Mouse (Mus musculus) erythroblast, embryonic 14.5 days (primary cell): ENCODE results near the gene Nrxn2. TPM values are rescaled to one million over a fixed set of nuclear protein-coding genes. Genes with fewer than 3 reads are reported as not detected.

Experiments
- H3K27me3 ChIP-seq: 2 replicates; pipeline ENCODE4 v1.6.1; 2012; ENCODE audit warnings: inconsistent platforms; ENCODE audit not compliant: control insufficient read depth
- H3K36me3 ChIP-seq: 2 replicates; pipeline ENCODE4 v1.6.1; 2012; ENCODE audit warnings: mild to moderate bottlenecking, inconsistent platforms; ENCODE audit not compliant: control insufficient read depth
- H3K4me1 ChIP-seq: 2 replicates; pipeline ENCODE4 v1.6.1; 2012; ENCODE audit warnings: inconsistent platforms; ENCODE audit not compliant: control insufficient read depth
- H3K4me3 ChIP-seq: replicated peaks from 2 replicates; pipeline ENCODE3; 2012; ENCODE audit warnings: moderate library complexity, mild to moderate bottlenecking, inconsistent platforms
- H3K9me3 ChIP-seq: 2 replicates; pipeline ENCODE4 v1.6.1; 2012; ENCODE audit warnings: low read length, inconsistent platforms, mixed read lengths; ENCODE audit not compliant: control insufficient read depth
- GATA1 ChIP-seq: IDR thresholded peaks from 2 replicates; pipeline ENCODE4 v1.6.1; 2012; ENCODE audit warnings: low read length, inconsistent platforms, mixed read lengths
- TAL1 ChIP-seq: IDR thresholded peaks from 3 replicates; pipeline ENCODE4 v1.6.1; 2012; ENCODE audit warnings: low read length, inconsistent platforms, mixed read lengths
- polyA plus RNA-seq: library from polyadenylated mRNA; stranded (reverse); fragments of >175 nt; gene quantifications from 2 replicates; pipeline ENCODE4 v1.2.3, GENCODE M21; 2012

Gene Nrxn2
- polyA plus RNA-seq, 1 experiment, result 0.03 TPM

DNA sequence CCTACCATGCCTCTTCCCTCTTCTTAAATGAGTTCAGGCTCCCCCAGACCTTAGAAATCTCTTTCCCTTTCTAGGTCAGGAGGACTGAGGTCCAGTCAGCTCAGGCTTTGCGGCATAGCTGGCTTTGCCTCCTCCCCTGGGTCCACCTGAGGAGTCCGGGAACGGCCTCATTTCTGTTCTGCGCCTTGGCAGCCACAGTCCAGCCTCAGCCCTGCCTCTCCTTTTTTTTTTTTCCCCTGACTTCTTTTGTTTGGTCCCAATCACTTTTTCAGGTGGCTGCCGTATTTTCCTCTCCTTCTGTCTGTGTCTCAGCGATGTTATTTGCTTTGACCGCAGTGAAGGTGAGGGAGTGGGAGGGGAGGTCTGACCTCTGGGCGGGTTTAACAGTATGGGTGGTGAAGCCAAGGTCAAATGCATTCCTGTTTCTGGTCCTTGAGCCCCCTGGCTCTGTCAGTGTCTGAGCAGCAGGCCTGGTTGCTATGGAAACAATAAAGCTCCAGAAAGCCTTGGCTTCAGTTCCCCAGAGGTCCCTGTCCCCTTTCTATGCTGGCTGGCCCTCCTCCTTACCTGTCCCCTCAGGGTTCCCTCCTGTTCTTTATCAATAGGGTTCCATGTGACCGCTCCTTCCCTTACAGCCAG lies 34.3 kb downstream of the Nrxn2 start:
- TF ChIP-seq GATA1 (no peak), TAL1 (no peak)
- Histone ChIP-seq H3K9me3 (no peaks in the 10 kb centered on the region), H3K4me3 (no peak overlapping the region), H3K4me1 (peaks cover 16% of the 10 kb centered on the region), H3K36me3 (no peaks in the 10 kb centered on the region), H3K27me3 (peaks cover 8% of the 10 kb centered on the region)

DNA sequence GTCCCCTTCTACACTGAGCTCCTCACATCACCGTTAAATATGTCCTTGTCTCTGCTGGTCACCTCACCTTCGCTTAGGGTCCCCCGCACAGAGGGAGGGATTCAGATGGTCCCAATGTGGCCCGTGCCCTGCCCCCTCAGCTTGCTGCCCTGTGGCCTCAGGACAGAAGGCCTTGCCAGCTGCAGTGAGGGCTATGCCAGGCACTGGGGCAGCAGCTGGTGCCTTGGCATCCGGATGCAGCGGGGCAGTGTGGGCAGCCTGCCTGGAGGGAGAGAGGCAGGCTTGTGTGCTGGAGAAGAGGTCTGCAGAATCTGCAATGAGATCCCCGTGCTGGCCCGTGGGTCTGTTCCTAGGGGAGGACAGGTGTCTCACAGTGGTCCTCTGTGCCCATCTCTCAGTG lies 34.8 kb downstream of the Nrxn2 start:
- no peak for TF ChIP-seq GATA1
- TF ChIP-seq TAL1, result no peak
- H3K4me3 ChIP-seq, result no peak overlapping the region
- H3K9me3 ChIP-seq, result no peaks in the 10 kb centered on the region
- peaks cover 7% of the 10 kb centered on the region for H3K27me3 ChIP-seq
- peaks cover 10% of the 10 kb centered on the region for H3K4me1 ChIP-seq
- no peaks in the 10 kb centered on the region for H3K36me3 ChIP-seq

DNA sequence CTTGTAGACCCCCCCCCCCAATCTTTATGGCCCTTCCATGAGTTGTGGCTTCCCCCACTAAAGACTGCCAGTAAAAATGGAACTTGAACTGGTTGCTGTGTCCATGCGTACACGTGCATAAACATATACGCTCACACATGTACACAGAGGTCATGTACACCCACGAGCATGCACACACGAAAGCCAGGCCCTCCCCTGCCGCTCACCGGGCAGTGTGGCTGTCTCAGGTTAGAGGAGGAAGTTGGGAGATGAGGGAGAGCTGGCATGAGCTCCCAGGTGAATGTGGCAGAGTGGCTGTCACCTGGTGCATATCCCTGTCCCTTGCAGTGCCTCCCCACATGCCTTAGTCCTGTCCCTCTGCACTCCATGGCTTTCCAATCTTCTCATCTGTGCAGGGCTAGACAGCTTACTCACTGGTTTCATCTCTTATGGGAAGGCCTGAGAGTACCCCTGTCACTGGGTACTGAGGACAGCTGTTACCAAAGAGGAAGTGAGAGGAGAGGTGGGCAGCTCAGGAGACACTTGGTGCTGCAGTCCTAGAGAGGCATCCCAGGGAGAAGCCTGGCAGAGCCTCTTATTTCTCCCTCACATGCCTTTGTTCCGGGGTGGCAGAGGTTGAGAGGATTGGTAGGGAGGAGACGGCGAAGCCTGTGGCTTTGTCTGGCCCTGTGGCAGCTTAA lies 35.6 kb downstream of the Nrxn2 start:
- Histone ChIP-seq H3K27me3 (peaks cover 6% of the 10 kb centered on the region), H3K4me3 (no peak overlapping the region), H3K9me3 (no peaks in the 10 kb centered on the region), H3K36me3 (no peaks in the 10 kb centered on the region), H3K4me1 (peaks cover 2% of the 10 kb centered on the region)
- TF ChIP-seq GATA1 (no peak), TAL1 (no peak)

DNA sequence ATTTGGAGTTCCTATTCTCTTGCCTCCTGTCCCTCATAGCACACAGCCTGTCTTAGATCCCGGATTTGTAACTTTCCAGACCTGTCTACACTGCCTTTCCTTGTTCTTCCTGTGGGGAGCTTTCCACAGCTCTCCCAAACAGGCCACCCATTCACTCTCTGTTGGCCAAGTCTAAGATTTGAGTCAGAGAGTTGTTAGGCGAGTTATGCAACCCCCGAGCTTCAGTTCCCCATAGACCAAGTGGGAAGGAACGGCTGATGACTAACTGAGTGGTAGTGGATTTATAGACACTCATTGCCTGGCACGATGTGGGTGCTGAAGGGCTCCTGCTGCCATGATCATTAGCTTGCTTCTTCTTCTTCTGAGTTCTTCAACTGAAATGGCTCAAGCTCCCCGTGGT lies 41.0 kb downstream of the Nrxn2 start:
- no peaks in the 10 kb centered on the region for H3K4me1 ChIP-seq
- H3K27me3 ChIP-seq, result peaks cover 6% of the 10 kb centered on the region; the same call in 1 of the 2 replicates
- no peaks in the 10 kb centered on the region for H3K9me3 ChIP-seq
- TF ChIP-seq GATA1 (no peak), TAL1 (no peak)
- H3K4me3 ChIP-seq, result no peak overlapping the region
- H3K36me3 ChIP-seq, result no peaks in the 10 kb centered on the region

DNA sequence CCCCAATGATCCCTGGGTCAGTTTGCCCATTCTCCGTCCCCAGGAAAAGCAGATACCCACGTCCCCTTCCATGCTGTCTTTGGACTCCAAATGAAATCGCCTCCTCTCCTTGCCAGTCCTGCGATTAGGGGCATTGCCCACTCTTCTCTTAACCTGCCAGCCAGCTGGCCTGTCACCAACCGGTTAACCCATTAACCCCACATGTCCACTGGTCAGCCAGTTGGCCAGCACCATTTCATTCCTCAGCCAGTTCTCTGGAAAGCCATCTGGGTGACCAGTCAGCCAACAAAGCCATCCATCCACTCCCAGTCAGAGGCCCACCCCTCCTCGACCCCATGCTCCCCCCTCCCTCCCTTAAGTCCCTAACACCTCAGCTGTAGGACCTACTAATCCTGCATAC lies 44.3 kb downstream of the Nrxn2 start:
- no peak overlapping the region for H3K4me3 ChIP-seq
- H3K36me3 ChIP-seq, result no peaks in the 10 kb centered on the region
- no peak for TF ChIP-seq GATA1
- no peak for TF ChIP-seq TAL1
- no peaks in the 10 kb centered on the region for H3K27me3 ChIP-seq
- peaks cover 3% of the 10 kb centered on the region; the same call in 1 of the 2 replicates for H3K9me3 ChIP-seq
- no peaks in the 10 kb centered on the region for H3K4me1 ChIP-seq

DNA sequence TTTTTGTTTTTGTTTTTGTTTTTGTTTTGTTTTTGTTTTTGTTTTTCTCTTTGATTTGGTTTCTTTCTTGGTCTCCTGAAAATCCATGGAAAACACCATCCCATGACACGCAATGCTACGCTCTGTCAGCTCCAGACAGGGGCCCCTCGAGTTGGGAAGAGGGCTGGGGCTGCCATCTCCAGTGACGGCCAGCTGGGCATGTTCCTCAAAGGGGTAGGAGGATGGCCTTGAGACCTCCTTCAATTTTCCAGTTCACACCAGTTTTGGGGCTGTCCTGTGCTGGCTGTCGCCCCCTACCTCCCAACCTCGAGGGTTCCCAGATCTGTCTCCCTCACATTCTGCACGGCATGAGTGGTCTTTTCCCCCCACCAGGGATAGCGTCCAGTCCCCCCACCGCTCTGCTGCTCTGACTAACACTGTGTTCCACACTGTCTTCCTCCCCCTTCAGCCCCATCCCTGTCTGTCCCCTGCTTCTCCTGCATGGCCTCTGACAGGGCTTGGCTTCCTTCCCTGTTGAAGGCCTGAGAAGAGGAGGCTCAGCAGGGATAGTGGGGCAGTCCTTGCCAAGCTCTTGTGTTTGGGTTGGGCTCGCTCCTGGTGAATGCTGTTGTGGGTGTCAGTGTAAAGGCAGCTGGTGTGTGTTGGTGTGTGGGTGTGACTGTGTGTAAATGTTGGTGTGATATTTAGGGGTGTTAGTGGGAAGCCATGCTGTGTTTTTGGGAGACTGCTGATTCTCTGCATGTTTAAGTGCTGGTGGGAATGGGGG lies 46.0 kb downstream of the Nrxn2 start:
- Histone ChIP-seq H3K36me3 (no peaks in the 10 kb centered on the region), H3K4me1 (no peaks in the 10 kb centered on the region), H3K9me3 (peaks cover 3% of the 10 kb centered on the region; the same call in 1 of the 2 replicates), H3K27me3 (no peaks in the 10 kb centered on the region), H3K4me3 (no peak overlapping the region)
- TF ChIP-seq TAL1 (no peak), GATA1 (no peak)

DNA sequence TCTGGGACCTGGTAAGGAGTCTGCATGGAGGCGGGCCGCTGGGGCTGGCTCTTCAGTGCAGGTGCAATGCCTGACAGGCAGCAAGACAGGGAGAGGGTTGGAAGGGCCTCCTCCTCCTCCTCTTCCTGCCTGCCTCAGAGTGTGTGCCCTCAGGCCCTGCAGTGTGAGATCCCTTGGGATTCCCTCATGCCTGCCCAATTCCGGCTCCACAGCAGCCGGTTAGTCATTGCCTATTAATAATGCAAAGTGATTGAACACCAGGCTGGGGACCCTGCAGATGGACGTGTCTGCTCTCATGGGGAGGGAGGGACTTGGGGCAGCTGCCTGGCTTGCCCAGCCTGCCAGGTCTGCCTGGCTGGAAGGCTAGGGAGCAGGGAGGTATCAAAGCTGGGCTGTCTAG lies 46.6 kb downstream of the Nrxn2 start:
- H3K4me3 ChIP-seq, result no peak overlapping the region
- TF ChIP-seq GATA1 (no peak), TAL1 (no peak)
- peaks cover 3% of the 10 kb centered on the region; the same call in 1 of the 2 replicates for H3K9me3 ChIP-seq
- H3K36me3 ChIP-seq, result no peaks in the 10 kb centered on the region
- H3K4me1 ChIP-seq, result no peaks in the 10 kb centered on the region
- H3K27me3 ChIP-seq, result no peaks in the 10 kb centered on the region

DNA sequence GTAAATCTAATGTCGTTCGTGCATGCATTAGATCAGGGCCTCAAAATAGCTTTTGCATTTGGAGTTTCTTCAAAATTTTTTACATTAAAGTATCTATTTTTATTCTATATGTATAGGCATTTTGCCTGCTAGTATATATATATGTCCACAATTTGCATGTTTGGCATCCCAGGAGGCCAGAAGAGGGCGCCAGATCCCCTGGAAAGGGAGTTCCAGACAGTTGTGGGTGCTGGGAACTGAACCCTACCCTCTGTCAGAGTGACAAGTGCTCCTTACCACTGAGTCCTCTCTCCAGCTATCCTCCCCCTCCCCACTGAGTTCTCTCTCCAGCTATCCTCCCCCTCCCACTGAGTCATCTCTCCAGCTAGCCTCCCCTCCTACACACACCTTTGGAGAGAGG lies 48.4 kb downstream of the Nrxn2 start:
- H3K4me3 ChIP-seq, result no peak overlapping the region
- TF ChIP-seq TAL1 (no peak), GATA1 (no peak)
- no peaks in the 10 kb centered on the region for H3K4me1 ChIP-seq
- peaks cover 3% of the 10 kb centered on the region; the same call in 1 of the 2 replicates for H3K9me3 ChIP-seq
- no peaks in the 10 kb centered on the region for H3K27me3 ChIP-seq
- H3K36me3 ChIP-seq, result no peaks in the 10 kb centered on the region

DNA sequence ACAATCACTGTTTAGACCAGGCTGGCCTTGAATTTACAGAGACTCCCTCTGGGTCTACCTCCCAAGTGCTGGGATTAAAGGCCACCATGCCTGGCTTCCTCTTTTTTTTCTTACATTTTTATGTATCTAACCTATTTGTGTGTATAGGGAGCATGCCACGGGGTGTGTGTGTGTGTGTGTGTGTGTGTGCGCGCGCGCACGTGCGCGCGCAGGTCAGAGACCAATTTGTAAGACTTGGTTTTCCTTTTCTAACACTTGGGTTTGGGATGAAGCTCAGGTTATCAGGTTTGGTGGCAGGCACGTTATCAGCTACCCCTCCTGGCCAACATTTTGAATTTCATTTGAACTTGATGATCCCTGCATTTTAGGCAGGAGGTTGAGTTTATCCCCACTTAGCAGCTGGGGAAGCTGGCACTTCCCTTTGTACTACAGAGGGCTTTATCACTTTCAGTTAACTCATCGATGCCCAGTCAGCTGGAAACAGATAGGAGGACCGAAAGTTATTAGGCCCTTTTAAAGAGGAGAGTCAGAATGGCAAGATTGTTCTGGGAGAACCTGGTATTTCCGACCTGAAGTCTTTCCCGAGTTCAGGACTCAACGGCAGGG lies 48.9 kb downstream of the Nrxn2 start:
- H3K4me3 ChIP-seq, result no peak overlapping the region
- H3K9me3 ChIP-seq, result peaks cover 3% of the 10 kb centered on the region; the same call in 1 of the 2 replicates
- no peaks in the 10 kb centered on the region for H3K27me3 ChIP-seq
- H3K4me1 ChIP-seq, result no peaks in the 10 kb centered on the region
- no peaks in the 10 kb centered on the region for H3K36me3 ChIP-seq
- TF ChIP-seq GATA1 (no peak), TAL1 (no peak)
